Mouse (Mus musculus) embryonic facial prominence, embryonic 11.5 days (tissue): Measurements from ENCODE around the gene Hormad2. TPM values are rescaled to one million over a fixed set of nuclear protein-coding genes. Genes with fewer than 3 reads are reported as not detected.

Source experiments
- ATAC-seq: fragments of 200-750 bp; cut with Nextera tagmentation; replicated peaks from 2 replicates; pipeline ENCODE4 v1.8.0; 2017; ENCODE audit warnings: low read depth; ENCODE audit not compliant: insufficient number of reproducible peaks, low FRiP score, low TSS enrichment
- DNase-seq: peaks from one replicate; pipeline ENCODE4 v3.0.0-alpha.2; 2015; ENCODE audit warnings: low spot score
- H3K27ac ChIP-seq: fragments of 300-500 bp; sonication (generic); replicated peaks from 2 replicates; pipeline ENCODE4 v1.5.1; 2014; ENCODE audit warnings: mild to moderate bottlenecking, low read depth, low read length, control low read depth
- H3K27me3 ChIP-seq: fragments of 300-500 bp; sonication (generic); 2 replicates; pipeline ENCODE4 v1.6.1; 2014; ENCODE audit warnings: mild to moderate bottlenecking, low read length, moderate library complexity, mixed read lengths; ENCODE audit not compliant: control insufficient read depth, insufficient read depth
- H3K36me3 ChIP-seq: fragments of 300-500 bp; sonication (generic); replicated peaks from 2 replicates; pipeline ENCODE4 v1.6.1; 2014; ENCODE audit warnings: low read depth, mild to moderate bottlenecking, low read length, moderate library complexity, mixed read lengths; ENCODE audit not compliant: control insufficient read depth, insufficient read depth
- H3K4me1 ChIP-seq: fragments of 300-500 bp; sonication (generic); 2 replicates; pipeline ENCODE4 v1.6.1; 2014; ENCODE audit warnings: low read length, mixed read lengths; ENCODE audit not compliant: control insufficient read depth, insufficient read depth
- H3K4me2 ChIP-seq: fragments of 300-500 bp; sonication (generic); 2 replicates; pipeline ENCODE4 v1.6.1; 2014; ENCODE audit warnings: low read depth, mild to moderate bottlenecking, control low read depth, low read length, moderate library complexity
- H3K4me3 ChIP-seq: fragments of 300-500 bp; sonication (generic); 2 replicates; pipeline ENCODE4 v1.5.1; 2014; ENCODE audit warnings: low read depth, low read length, control low read depth
- H3K9ac ChIP-seq: fragments of 300-500 bp; sonication (generic); replicated peaks from 2 replicates; pipeline ENCODE4 v1.6.1; 2014; ENCODE audit warnings: mild to moderate bottlenecking, control low read depth, low read length
- H3K9me3 ChIP-seq: fragments of 300-500 bp; sonication (generic); replicated peaks from 2 replicates; pipeline ENCODE4 v1.6.1; 2016; ENCODE audit warnings: mild to moderate bottlenecking, low read length, inconsistent platforms, mixed read lengths; ENCODE audit not compliant: control insufficient read depth
- WGBS: fragments of 180-500 bp; shearing (Covaris S2); extraction: QIAGEN DNeasy Blood & Tissue Kit; methylation state at CpG from one replicate; pipeline ENCODE4 v1.1.7; 2014; 5-methylcytosine and 5-hydroxymethylcytosine counted together
- polyA plus RNA-seq: library from polyadenylated mRNA; unstranded; fragments of >200 nt; fragmentation: Nextera tagmentation; extraction: Ambion mirVana; gene quantifications from 2 replicates; pipeline ENCODE4 v1.2.1, GENCODE M21; 2014

Hormad2 gene
- polyA plus RNA-seq, 1 experiment from 2014 or later: 0.56 TPM

GRCm38 (mm10) chr11:4472464-4473179 is 31.7 kb upstream of the Hormad2 start:
- no peak overlapping the region for H3K27ac ChIP-seq
- H3K4me2 ChIP-seq: no peak overlapping the region
- H3K4me1 ChIP-seq: no peaks in the 10 kb centered on the region
- no peak for ATAC-seq
- no peak overlapping the region for H3K9ac ChIP-seq
- WGBS: 71% methylated on average over 7 of the region's 7 CpGs
- no peaks in the 10 kb centered on the region for H3K9me3 ChIP-seq
- no peak for DNase-seq
- no peaks in the 10 kb centered on the region for H3K36me3 ChIP-seq
- H3K27me3 ChIP-seq: no peaks in the 10 kb centered on the region
- no peak overlapping the region for H3K4me3 ChIP-seq

- Histone ChIP-seq H3K27me3 (no peaks in the 10 kb centered on the region), H3K4me1 (no peaks in the 10 kb centered on the region), H3K36me3 (no peaks in the 10 kb centered on the region), H3K4me2 (no peak overlapping the region), H3K9me3 (no peaks in the 10 kb centered on the region), H3K27ac (no peak overlapping the region), H3K4me3 (no peak overlapping the region), H3K9ac (no peak overlapping the region)
- 75% methylated on average over 5 of the region's 5 CpGs for WGBS
- DNase-seq (no peak), ATAC-seq (no peak)
Observed at GRCm38 (mm10) chr11:4471734-4472133, 30.8 kb upstream of the Hormad2 start.

GRCm38 (mm10) chr11:4471251-4471650 is 30.3 kb upstream of the Hormad2 start:
- no peak for DNase-seq
- no peak for ATAC-seq
- H3K4me2 ChIP-seq: no peak overlapping the region
- H3K9me3 ChIP-seq: no peaks in the 10 kb centered on the region
- H3K27me3 ChIP-seq: no peaks in the 10 kb centered on the region
- H3K4me1 ChIP-seq: no peaks in the 10 kb centered on the region
- no peak overlapping the region for H3K27ac ChIP-seq
- H3K4me3 ChIP-seq: no peak overlapping the region
- no peaks in the 10 kb centered on the region for H3K36me3 ChIP-seq
- no peak overlapping the region for H3K9ac ChIP-seq

- H3K27ac ChIP-seq: no peak overlapping the region
- H3K4me2 ChIP-seq: no peak overlapping the region
- H3K36me3 ChIP-seq: no peaks in the 10 kb centered on the region
- no peaks in the 10 kb centered on the region for H3K9me3 ChIP-seq
- no peaks in the 10 kb centered on the region for H3K27me3 ChIP-seq
- no peaks in the 10 kb centered on the region for H3K4me1 ChIP-seq
- no peak overlapping the region for H3K9ac ChIP-seq
- DNase-seq (no peak), ATAC-seq (no peak)
- WGBS: 58% methylated on average over 5 of the region's 5 CpGs
- H3K4me3 ChIP-seq: no peak overlapping the region
Observed at GRCm38 (mm10) chr11:4469091-4469490, 28.2 kb upstream of the Hormad2 start.

- H3K9me3 ChIP-seq: no peaks in the 10 kb centered on the region
- no peaks in the 10 kb centered on the region for H3K27me3 ChIP-seq
- no peak overlapping the region for H3K27ac ChIP-seq
- H3K36me3 ChIP-seq: no peaks in the 10 kb centered on the region
- WGBS: 93% methylated on average over 1 of the region's 1 CpGs
- ATAC-seq (no peak), DNase-seq (no peak)
- no peak overlapping the region for H3K4me2 ChIP-seq
- no peaks in the 10 kb centered on the region for H3K4me1 ChIP-seq
- H3K9ac ChIP-seq: no peak overlapping the region
- H3K4me3 ChIP-seq: no peak overlapping the region
Observed at GRCm38 (mm10) chr11:4467436-4467835, 26.5 kb upstream of the Hormad2 start.

DNA sequence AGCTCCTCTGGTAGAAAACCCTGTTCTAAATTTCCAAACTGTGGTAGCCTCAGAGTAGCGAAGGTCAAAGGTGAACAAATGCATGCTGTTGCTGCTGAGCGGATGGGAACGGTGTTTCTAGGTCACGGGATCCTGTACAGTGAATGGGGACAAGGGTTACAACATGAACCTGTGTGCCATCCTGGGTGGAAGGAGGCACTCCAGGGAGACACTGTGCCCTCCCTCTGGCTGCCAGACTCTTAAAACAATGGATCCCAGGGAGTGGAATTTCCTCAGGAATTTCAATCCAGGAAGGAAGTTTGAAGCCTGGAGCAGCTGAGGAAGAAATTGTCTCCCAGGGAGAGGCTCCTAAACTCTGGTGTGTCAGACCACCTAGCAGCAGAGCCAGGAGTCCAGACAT is 25.3 kb upstream of the Hormad2 start:
- DNase-seq (no peak), ATAC-seq (no peak)
- Histone ChIP-seq H3K4me2 (no peak overlapping the region), H3K9ac (no peak overlapping the region), H3K36me3 (no peaks in the 10 kb centered on the region), H3K27ac (no peak overlapping the region), H3K9me3 (no peaks in the 10 kb centered on the region), H3K4me3 (no peak overlapping the region), H3K4me1 (no peaks in the 10 kb centered on the region), H3K27me3 (no peaks in the 10 kb centered on the region)
- 55% methylated on average over 4 of the region's 4 CpGs for WGBS

GRCm38 (mm10) chr11:4464616-4465015 is 23.7 kb upstream of the Hormad2 start:
- H3K9me3 ChIP-seq: no peaks in the 10 kb centered on the region
- H3K4me3 ChIP-seq: no peak overlapping the region
- 90% methylated on average over 4 of the region's 4 CpGs for WGBS
- H3K27ac ChIP-seq: no peak overlapping the region
- no peak for DNase-seq
- no peaks in the 10 kb centered on the region for H3K4me1 ChIP-seq
- no peak for ATAC-seq
- no peaks in the 10 kb centered on the region for H3K27me3 ChIP-seq
- no peaks in the 10 kb centered on the region for H3K36me3 ChIP-seq
- H3K9ac ChIP-seq: no peak overlapping the region
- H3K4me2 ChIP-seq: no peak overlapping the region

GRCm38 (mm10) chr11:4464186-4464585 is 23.3 kb upstream of the Hormad2 start:
- Histone ChIP-seq H3K27ac (no peak overlapping the region), H3K9ac (no peak overlapping the region), H3K9me3 (no peaks in the 10 kb centered on the region), H3K4me3 (no peak overlapping the region), H3K36me3 (no peaks in the 10 kb centered on the region), H3K27me3 (no peaks in the 10 kb centered on the region), H3K4me1 (no peaks in the 10 kb centered on the region), H3K4me2 (no peak overlapping the region)
- DNase-seq (no peak), ATAC-seq (no peak)
- WGBS: 94% methylated on average over 1 of the region's 1 CpGs
